Mouse (Mus musculus): Measurements from ENCODE around the gene Ccr7. TPM values are rescaled to one million over a fixed set of nuclear protein-coding genes. Genes with fewer than 3 reads are reported as not detected.

The Ccr7 gene
- polyA plus RNA-seq, 1 experiment from 2014 or later = 1.6 TPM

- Histone ChIP-seq H3K4me1 (ENCODE audit: insufficient read depth) (peaks cover 11% of the 10 kb centered on the region; the same call in 1 of the 2 replicates), H3K27me3 (ENCODE audit: insufficient read depth, low read length) (no peaks in the 10 kb centered on the region), H3K4me3 (ENCODE audit: low read depth, low read length) (no peak overlapping the region), H3K4me2 (ENCODE audit: low read depth, low read length) (no peak overlapping the region), H3K9ac (replicated peaks) (no peak overlapping the region), H3K36me3 (replicated peaks; ENCODE audit: insufficient read depth, low read length) (no peaks in the 10 kb centered on the region), H3K9me3 (ENCODE audit: low read length) (no peaks in the 10 kb centered on the region), H3K27ac (ENCODE audit: low read depth) (no peak overlapping the region)
- no peak for DNase-seq
- 55% methylated on average over 7 of the region's 7 CpGs for WGBS (ENCODE audit: insufficient replicate concordance)
- TF ChIP-seq CTCF (IDR thresholded peaks at IDR 0.05; ENCODE audit: low read depth) (no peak), EP300 (IDR thresholded peaks at IDR 0.05; ENCODE audit: low read depth) (no peak)
- no peak for ATAC-seq
Observed at GRCm38 (mm10) chr11:99150889-99151288, 4.0 kb downstream of the Ccr7 start.

GRCm38 (mm10) chr11:99149898-99150757 is 4.7 kb downstream of the Ccr7 start:
- DNase-seq (peak; percentile 80), ATAC-seq (peak; percentile 64)
- no peaks in the 10 kb centered on the region for H3K27me3 ChIP-seq (ENCODE audit: insufficient read depth, low read length)
- H3K4me1 ChIP-seq (ENCODE audit: insufficient read depth) = peaks cover 11% of the 10 kb centered on the region; the same call in 1 of the 2 replicates
- H3K27ac ChIP-seq (ENCODE audit: low read depth) = no peak overlapping the region
- no peaks in the 10 kb centered on the region for H3K36me3 ChIP-seq (replicated peaks; ENCODE audit: insufficient read depth, low read length)
- whole genome bisulfite sequencing (ENCODE audit: insufficient replicate concordance) = 40% methylated on average over 19 of the region's 19 CpGs
- no peaks in the 10 kb centered on the region for H3K9me3 ChIP-seq (ENCODE audit: low read length)
- H3K4me2 ChIP-seq (ENCODE audit: low read depth, low read length) = no peak overlapping the region
- H3K9ac ChIP-seq (replicated peaks) = no peak overlapping the region
- no peak overlapping the region for H3K4me3 ChIP-seq (ENCODE audit: low read depth, low read length)
- TF ChIP-seq CTCF (IDR thresholded peaks at IDR 0.05; ENCODE audit: low read depth) = peak; percentile 97
- TF ChIP-seq EP300 (IDR thresholded peaks at IDR 0.05; ENCODE audit: low read depth) = no peak

DNA sequence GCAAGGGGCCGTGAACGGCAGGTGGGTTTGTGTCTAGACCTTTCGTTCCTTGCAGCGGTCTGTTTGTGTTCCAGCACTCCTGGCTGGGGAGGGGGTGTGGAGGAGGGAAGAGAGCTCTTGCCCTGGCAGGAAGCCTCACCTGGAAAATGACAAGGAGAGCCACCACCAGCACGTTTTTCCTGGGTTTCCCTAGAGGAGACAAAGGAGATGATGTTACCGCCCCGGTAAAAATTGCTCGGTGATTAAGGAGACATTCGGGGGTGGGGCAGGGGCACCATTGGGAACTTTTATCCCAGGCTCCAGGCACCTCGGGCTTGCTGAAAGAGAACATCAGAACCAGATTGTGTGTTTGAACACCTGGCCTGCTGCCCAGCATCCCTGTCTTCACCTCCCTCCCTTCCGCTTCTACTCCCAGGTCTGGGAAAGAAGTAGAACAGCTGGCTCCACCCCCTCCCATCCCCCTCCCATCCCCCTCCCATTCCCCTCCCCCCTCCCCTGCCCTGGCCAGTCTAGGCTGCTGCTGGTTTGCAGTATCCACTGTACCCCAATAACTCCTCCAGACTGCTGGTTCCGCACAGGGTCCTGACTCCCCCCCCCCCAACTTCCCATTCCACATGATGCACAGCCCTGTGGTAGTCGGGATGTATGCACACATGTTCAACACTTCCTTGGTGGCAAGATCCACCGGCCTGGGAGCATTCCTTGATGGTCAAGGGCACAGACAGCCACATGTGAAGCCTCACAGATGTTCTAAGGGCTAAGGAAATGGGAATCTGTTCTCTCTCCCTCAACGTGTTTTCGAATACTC is 5.8 kb downstream of the Ccr7 start:
- H3K4me1 ChIP-seq (ENCODE audit: insufficient read depth) = peaks cover 11% of the 10 kb centered on the region; the same call in 1 of the 2 replicates
- H3K4me3 ChIP-seq (ENCODE audit: low read depth, low read length) = no peak overlapping the region
- no peak overlapping the region for H3K4me2 ChIP-seq (ENCODE audit: low read depth, low read length)
- 27% methylated on average over 15 of the region's 16 CpGs for WGBS (ENCODE audit: insufficient replicate concordance)
- DNase-seq (no peak), ATAC-seq (no peak; the same call in 1 of the 2 replicates)
- H3K27me3 ChIP-seq (ENCODE audit: insufficient read depth, low read length) = no peaks in the 10 kb centered on the region
- TF ChIP-seq EP300 (IDR thresholded peaks at IDR 0.05; ENCODE audit: low read depth) = no peak
- TF ChIP-seq CTCF (IDR thresholded peaks at IDR 0.05; ENCODE audit: low read depth) = no peak
- no peak overlapping the region for H3K27ac ChIP-seq (ENCODE audit: low read depth)
- no peaks in the 10 kb centered on the region for H3K9me3 ChIP-seq (ENCODE audit: low read length)
- H3K36me3 ChIP-seq (replicated peaks; ENCODE audit: insufficient read depth, low read length) = no peaks in the 10 kb centered on the region
- no peak overlapping the region for H3K9ac ChIP-seq (replicated peaks)

- TF ChIP-seq CTCF (IDR thresholded peaks at IDR 0.05; ENCODE audit: low read depth) = no peak
- Histone ChIP-seq H3K4me2 (ENCODE audit: low read depth, low read length) (no peak overlapping the region), H3K27me3 (ENCODE audit: insufficient read depth, low read length) (no peaks in the 10 kb centered on the region), H3K9me3 (ENCODE audit: low read length) (no peaks in the 10 kb centered on the region), H3K36me3 (replicated peaks; ENCODE audit: insufficient read depth, low read length) (no peaks in the 10 kb centered on the region), H3K27ac (ENCODE audit: low read depth) (no peak overlapping the region), H3K4me3 (ENCODE audit: low read depth, low read length) (no peak overlapping the region), H3K9ac (replicated peaks) (no peak overlapping the region), H3K4me1 (ENCODE audit: insufficient read depth) (peaks cover 14% of the 10 kb centered on the region)
- WGBS (ENCODE audit: insufficient replicate concordance) = 32% methylated on average over 8 of the region's 8 CpGs
- ATAC-seq (no peak), DNase-seq (no peak)
Observed at GRCm38 (mm10) chr11:99148400-99148799, 6.5 kb downstream of the Ccr7 start.

DNA sequence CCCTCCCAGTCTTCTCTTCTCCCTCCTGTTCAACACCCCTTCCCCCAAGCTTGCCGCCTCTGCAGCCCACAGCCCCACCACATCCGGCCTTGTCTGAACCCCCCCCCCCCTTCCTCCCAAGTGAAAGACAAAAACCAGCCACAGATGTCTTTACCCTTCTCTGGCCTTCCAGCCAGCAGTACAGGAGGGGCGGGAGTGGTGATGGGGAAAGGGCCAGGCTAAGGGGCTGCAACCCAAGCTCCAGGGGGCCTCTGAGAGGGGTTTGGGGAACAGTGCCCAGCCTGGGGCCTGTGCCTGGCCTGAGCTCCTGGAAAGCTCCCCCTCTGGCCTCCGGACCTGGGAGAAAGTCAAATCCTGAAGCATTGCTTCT is 7.0 kb downstream of the Ccr7 start:
- Histone ChIP-seq H3K36me3 (replicated peaks; ENCODE audit: insufficient read depth, low read length) (no peaks in the 10 kb centered on the region), H3K4me3 (ENCODE audit: low read depth, low read length) (no peak overlapping the region), H3K4me1 (ENCODE audit: insufficient read depth) (peaks cover 18% of the 10 kb centered on the region), H3K9ac (replicated peaks) (no peak overlapping the region), H3K27me3 (ENCODE audit: insufficient read depth, low read length) (no peaks in the 10 kb centered on the region), H3K9me3 (ENCODE audit: low read length) (no peaks in the 10 kb centered on the region), H3K27ac (ENCODE audit: low read depth) (no peak overlapping the region), H3K4me2 (ENCODE audit: low read depth, low read length) (no peak overlapping the region)
- 19% methylated on average over 2 of the region's 4 CpGs for WGBS (ENCODE audit: insufficient replicate concordance)
- no peak for ATAC-seq
- peak; percentile 34 for DNase-seq
- TF ChIP-seq CTCF (IDR thresholded peaks at IDR 0.05; ENCODE audit: low read depth) = no peak
- TF ChIP-seq EP300 (IDR thresholded peaks at IDR 0.05; ENCODE audit: low read depth) = no peak

Data from liver, postnatal 0 days (tissue).